ENCODE assay signal across 9 mouse cellular contexts in the genomic region with DNA sequence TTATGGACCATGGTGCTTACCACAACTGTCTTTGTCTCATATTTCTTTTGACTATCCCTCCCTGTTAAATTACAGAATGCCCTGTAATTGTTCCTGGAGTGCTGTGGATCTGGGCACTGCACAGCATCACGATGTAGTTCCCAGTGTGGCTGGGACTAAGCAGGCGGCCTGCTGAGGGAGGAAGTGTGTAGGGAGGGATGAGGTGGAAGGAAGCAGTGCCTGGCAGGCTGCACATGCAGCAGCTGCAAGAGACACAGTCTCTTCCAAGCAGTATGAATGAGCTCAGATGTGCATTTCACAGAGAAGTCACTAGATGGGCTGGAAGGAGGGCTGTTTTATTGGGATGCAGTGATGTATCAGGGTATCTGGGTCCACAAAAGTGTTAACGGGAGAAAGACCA. TPM values are rescaled to one million over a fixed set of nuclear protein-coding genes. Genes with fewer than 3 reads are reported as not detected.
DNase-seq lines count a peak whose midpoint lies in the region; ATAC-seq and TF ChIP-seq lines count a peak whose summit lies in the region.
"Had no signal": no experiment of that assay in that cellular context is flagged by ENCODE, and none has a peak within 500 bp of the region (broad histone marks: within the 10 kb centered on the region; RNA-seq: fewer than 3 reads in every experiment).

No protein-coding gene starts in this region.

- no peak overlapping the region for H3K27ac ChIP-seq in gastrocnemius, adult 2 months
- H3K27ac ChIP-seq in hindbrain, embryonic 12.5 days = peak overlapping the region; percentile 44; the same call in 1 of the 2 replicates
- peak overlapping the region; percentile 71 for H3K27ac ChIP-seq in midbrain, embryonic 14.5 days (replicated peaks; ENCODE audit: low read depth, low read length)
- H3K27ac ChIP-seq: limb, embryonic 15.5 days had no signal

- H3K27me3 ChIP-seq in hindbrain, embryonic 12.5 days = no peaks in the 10 kb centered on the region
- H3K27me3 ChIP-seq in midbrain, embryonic 14.5 days (ENCODE audit: control insufficient read depth, insufficient read depth, low read length) = no peaks in the 10 kb centered on the region
- H3K27me3 ChIP-seq: limb, embryonic 15.5 days had no signal

- no peak overlapping the region for H3K9ac ChIP-seq in hindbrain, embryonic 12.5 days
- H3K9ac ChIP-seq in midbrain, embryonic 14.5 days (replicated peaks; ENCODE audit: low read length) = 0 out of 2 replicates have a peak overlapping the region, but pooled peaks have one; percentile 29
- H3K9ac ChIP-seq: limb, embryonic 15.5 days had no signal

- 0 out of 2 replicates have a peak, but pooled peaks cover 2% of the 10 kb centered on the region for H3K36me3 ChIP-seq in hindbrain, embryonic 12.5 days
- H3K36me3 ChIP-seq in midbrain, embryonic 14.5 days (ENCODE audit: control insufficient read depth, insufficient read depth, low read length) = peaks cover under 1% of the 10 kb centered on the region; the same call in 1 of the 2 replicates
- H3K36me3 ChIP-seq: limb, embryonic 15.5 days had no signal

- peaks cover 7% of the 10 kb centered on the region for H3K4me1 ChIP-seq in hindbrain, embryonic 12.5 days
- peaks cover 17% of the 10 kb centered on the region for H3K4me1 ChIP-seq in midbrain, embryonic 14.5 days (ENCODE audit: control insufficient read depth, insufficient read depth, low read length)
- H3K4me1 ChIP-seq: limb, embryonic 15.5 days had no signal

- H3K4me2 ChIP-seq in hindbrain, embryonic 12.5 days (replicated peaks) = no peak overlapping the region
- no peak overlapping the region for H3K4me2 ChIP-seq in midbrain, embryonic 14.5 days (ENCODE audit: low read length)
- H3K4me2 ChIP-seq: limb, embryonic 15.5 days had no signal

- ATAC-seq in hindbrain, embryonic 12.5 days (ENCODE audit: low FRiP score) = peak; percentile 74
- ATAC-seq in midbrain, embryonic 14.5 days (ENCODE audit: low FRiP score, low TSS enrichment) = peak; percentile 64
- no peak for ATAC-seq in erythroid progenitor cell, adult 5-6 weeks (replicated peaks; ENCODE audit: low FRiP score, poor library complexity, severe bottlenecking)

- peak; percentile 21 for DNase-seq in gastrocnemius, adult 2 months
- DNase-seq in gastrocnemius, postnatal 36 days = no peak
- DNase-seq in cerebellum, postnatal 10 days = peak; percentile 42 to 65
- DNase-seq in midbrain, embryonic 14.5 days = peak; percentile 59
- no peak for DNase-seq in urinary bladder, adult 2 months (ENCODE audit: low spot score)
- no peak for DNase-seq in ovary, postnatal 14 days (ENCODE audit: low spot score)

- intact Hi-C loops in gastrocnemius, adult 2 months (cut with DNase I) = loop anchor here (10.0 kb wide), 2 partner anchors 232 to 1882 kb away; no protein-coding TSS in a partner anchor
- intact Hi-C loops in gastrocnemius, postnatal 36 days (cut with DNase I) = loop anchor here (10.0 kb wide), 1 partner anchor 232 kb away; no protein-coding TSS in a partner anchor

- H3K4me3 ChIP-seq in gastrocnemius, adult 2 months = no peak overlapping the region
- no peak overlapping the region for H3K4me3 ChIP-seq in hindbrain, embryonic 12.5 days
- no peak overlapping the region for H3K4me3 ChIP-seq in midbrain, embryonic 14.5 days (replicated peaks; ENCODE audit: low read depth, low read length)
- H3K4me3 ChIP-seq: limb, embryonic 15.5 days had no signal

- no peaks in the 10 kb centered on the region for H3K9me3 ChIP-seq in hindbrain, embryonic 12.5 days (replicated peaks)
- H3K9me3 ChIP-seq in midbrain, embryonic 14.5 days (ENCODE audit: control insufficient read depth, low read length) = no peaks in the 10 kb centered on the region
- H3K9me3 ChIP-seq: limb, embryonic 15.5 days had no signal

- no peak for TF ChIP-seq CTCF in gastrocnemius, adult 2 months (IDR thresholded peaks at IDR 0.05)

- WGBS in hindbrain, embryonic 12.5 days = 38% methylated on average over 3 of the region's 3 CpGs
- WGBS in midbrain, embryonic 14.5 days = 47% methylated on average over 3 of the region's 3 CpGs

RNA-seq across cellular contexts. Expression of a gene that starts 14.4 kb away (rescaled TPM):
- total RNA-seq in gastrocnemius, adult 2 months (2021) = 10 to 100 TPM; 21.1 to 21.8 TPM
- total RNA-seq in gastrocnemius, postnatal 36 days (2021) = 10 to 100 TPM; 16.3 to 17.8 TPM
- polyA plus RNA-seq in hindbrain, embryonic 12.5 days (2016; fragmentation: Nextera tagmentation; extraction: Ambion mirVana) = 40.0 and 41.3 TPM in 2 replicates
- 51.7 and 59.8 TPM in 2 replicates for polyA plus RNA-seq in midbrain, embryonic 14.5 days (2014; fragmentation: Nextera tagmentation; extraction: Ambion mirVana)
- polyA plus RNA-seq in urinary bladder, adult 2 months (2012; rRNA removed) = 12.0 and 13.7 TPM in 2 replicates
- 13.0 and 14.1 TPM in 2 replicates for total RNA-seq in erythroid progenitor cell, adult 5-6 weeks (2015; ENCODE audit: low replicate concordance)
- total RNA-seq in erythroid progenitor cell, adult 5-6 weeks (2017; ENCODE audit: low replicate concordance) = 10.8 and 20.7 TPM in 2 replicates

RNA-seq across cellular contexts. Expression of a gene that starts 14.5 kb away (rescaled TPM):
- total RNA-seq in gastrocnemius, adult 2 months (2021) = under 1 TPM in 1 of 2 experiments, not detected in 1; 0.22 TPM
- not detected for total RNA-seq in gastrocnemius, postnatal 36 days (2021)
- polyA plus RNA-seq in hindbrain, embryonic 12.5 days (2016; fragmentation: Nextera tagmentation; extraction: Ambion mirVana) = 1.7 and 1.8 TPM in 2 replicates
- polyA plus RNA-seq in midbrain, embryonic 14.5 days (2014; fragmentation: Nextera tagmentation; extraction: Ambion mirVana) = 2.5 and 2.9 TPM in 2 replicates
- polyA plus RNA-seq in urinary bladder, adult 2 months (2012; rRNA removed) = 1.1 and 2.0 TPM in 2 replicates
- total RNA-seq in erythroid progenitor cell, adult 5-6 weeks (2015; ENCODE audit: low replicate concordance) = not detected in 2 replicates
- total RNA-seq in erythroid progenitor cell, adult 5-6 weeks (2017; ENCODE audit: low replicate concordance) = not detected in 2 replicates

Comparison
In these comparisons a context has a peak if more than half of its experiments do, and no peak if none do; other contexts are left out.
1. DNase-seq: peak in gastrocnemius, adult 2 months (single experiment), cerebellum, postnatal 10 days (2 of 2) and midbrain, embryonic 14.5 days (single experiment); none in gastrocnemius, postnatal 36 days (0 of 2), urinary bladder, adult 2 months (single experiment) and ovary, postnatal 14 days (single experiment).